Mouse (Mus musculus) lung, adult 2 months (tissue): ENCODE results near the gene Rmnd1.
A peak's percentile ranks its signal among the peaks of the same experiment; 100 is the strongest.

Experiments used
- CTCF ChIP-seq: fragments of 200-500 bp; IDR thresholded peaks from 2 replicates; pipeline ENCODE4 v1.5.1; 2011; ENCODE audit warnings: mild to moderate bottlenecking, low read length, control low read depth; ENCODE audit not compliant: insufficient read depth
- POLR2A ChIP-seq: fragments of 200-500 bp; IDR thresholded peaks from 2 replicates; pipeline ENCODE4 v1.6.1; 2011; ENCODE audit warnings: low read depth, mild to moderate bottlenecking, control low read depth, low read length, borderline replicate concordance; ENCODE audit errors: extremely low read depth

DNA sequence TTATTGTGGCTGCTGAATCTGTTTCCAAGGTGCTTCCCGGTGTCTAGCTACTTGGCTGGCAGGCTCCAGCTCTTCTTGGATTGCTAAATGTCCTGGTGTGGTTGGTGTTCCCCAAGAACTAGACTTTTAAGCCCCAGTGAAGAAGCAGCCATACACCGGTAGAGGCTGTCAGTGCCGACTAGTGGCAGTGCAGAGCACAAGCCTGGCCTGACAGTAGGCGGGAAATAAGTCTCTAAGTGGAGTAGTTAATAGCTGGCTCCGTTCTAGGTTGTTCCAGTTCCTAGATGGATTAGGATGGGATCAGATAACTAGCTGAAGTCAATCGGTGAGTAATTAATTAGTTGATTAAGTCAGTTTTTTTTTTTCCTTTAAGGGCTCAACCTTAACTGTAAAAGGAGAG is 40.3 kb downstream of the Rmnd1 start:
- peak; percentile 64 for TF ChIP-seq CTCF
- TF ChIP-seq POLR2A = no peak
